Mouse (Mus musculus): ENCODE measurements around the gene Fv1.
"Not testable (repeated sequence)": the region's sequence is repeated elsewhere in the genome, so short reads cannot be mapped to it uniquely, and the experiment has no call there.

Fv1 gene

DNA sequence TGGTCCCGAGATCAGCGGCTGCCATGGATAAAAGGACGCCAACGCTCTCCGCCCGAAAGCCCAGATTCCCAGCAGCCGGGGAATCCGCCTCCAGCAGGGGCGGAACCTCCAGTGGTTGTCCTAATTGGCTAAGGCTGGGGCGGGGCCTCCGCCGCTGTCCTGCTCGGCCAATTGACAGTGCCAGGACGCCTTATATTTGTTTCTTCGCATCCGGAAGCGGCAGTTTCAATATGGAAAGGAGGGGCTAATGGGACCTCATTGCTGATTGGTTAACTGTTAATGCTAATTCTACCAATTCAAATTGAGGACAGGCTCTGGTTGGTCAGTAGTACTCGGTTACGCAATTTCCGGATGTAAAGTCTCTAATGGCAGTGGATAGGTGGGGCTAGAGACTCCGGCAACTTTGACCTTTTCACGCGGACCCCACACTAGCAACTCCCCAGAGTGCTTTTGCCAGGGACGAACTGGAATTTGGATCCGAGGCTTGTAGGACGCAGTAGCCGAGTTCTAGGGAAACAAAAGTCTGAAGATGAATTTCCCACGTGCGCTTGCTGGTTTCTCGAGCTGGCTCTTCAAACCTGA is at the start of gene Fv1, which contains the start of gene Miip:
TSS of gene Fv1 (plus strand) at position 530 of the 582 bp plus-strand sequence.
TSS of gene Miip (minus strand) at position 367 of the 582 bp plus-strand sequence.
- peak; percentile 97 for ATAC-seq (ENCODE audit: insufficient number of reproducible peaks, low FRiP score, low TSS enrichment)

DNA sequence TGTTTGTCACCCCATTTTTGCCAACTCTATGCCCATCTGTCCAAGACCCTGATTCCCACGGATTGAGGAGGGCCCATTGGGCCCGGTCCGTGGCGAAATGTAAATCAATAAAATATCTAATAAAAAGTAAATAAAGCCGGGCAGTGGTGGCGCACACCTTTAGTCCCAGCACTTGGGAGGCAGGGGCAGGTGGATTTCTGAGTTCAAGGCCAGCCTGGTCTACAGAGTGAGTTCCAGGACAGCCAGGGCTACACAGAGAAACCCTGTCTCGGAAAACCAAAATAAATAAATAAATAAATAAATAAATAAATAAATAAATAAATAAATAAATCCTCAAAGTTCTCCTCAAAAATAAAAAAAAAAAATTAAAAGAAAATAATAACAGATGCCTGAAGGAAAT is 49.1 kb upstream of the Fv1 start:
- not testable (repeated sequence) for ATAC-seq (ENCODE audit: insufficient number of reproducible peaks, low FRiP score, low TSS enrichment)

DNA sequence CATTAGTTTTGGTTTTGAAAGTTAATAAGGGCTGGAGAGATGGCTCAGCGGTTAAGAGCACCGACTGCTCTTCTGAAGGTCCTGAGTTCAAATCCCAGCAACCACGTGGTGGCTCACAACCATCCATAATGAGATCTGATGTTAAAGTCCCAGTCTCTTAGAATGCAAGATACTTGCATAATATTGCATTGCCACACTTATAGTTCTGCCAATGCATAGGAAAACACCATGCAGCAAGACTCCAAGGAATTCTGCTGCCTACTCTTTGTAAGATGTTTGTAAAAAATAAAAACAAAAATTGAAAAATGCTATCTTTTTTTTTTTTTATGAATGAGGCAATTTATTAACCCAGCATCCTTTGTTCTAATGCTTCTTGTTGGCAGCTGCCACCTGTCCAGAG is 47.4 kb upstream of the Fv1 start:
- not testable (repeated sequence) for ATAC-seq (ENCODE audit: insufficient number of reproducible peaks, low FRiP score, low TSS enrichment)

DNA sequence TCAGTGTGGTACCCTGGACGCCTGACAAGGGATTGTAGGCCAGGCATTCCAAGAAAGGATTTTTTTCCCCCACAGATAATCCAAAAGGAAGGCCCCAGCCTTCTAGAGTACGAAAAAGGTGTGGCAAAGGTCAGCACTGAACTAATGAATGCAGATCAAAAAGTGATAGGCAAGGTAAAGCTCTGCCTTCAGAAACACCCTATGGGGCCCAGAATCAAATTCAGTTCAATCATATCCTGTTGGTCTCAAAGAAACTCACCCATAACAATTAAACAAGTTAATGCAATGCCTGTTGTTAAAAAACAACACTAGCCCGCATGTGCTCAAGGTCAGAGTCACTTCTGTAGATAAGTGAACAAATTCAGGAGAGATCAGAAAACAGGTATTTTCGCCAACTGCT is 44.4 kb upstream of the Fv1 start:
- ATAC-seq (ENCODE audit: insufficient number of reproducible peaks, low FRiP score, low TSS enrichment), result no peak

DNA sequence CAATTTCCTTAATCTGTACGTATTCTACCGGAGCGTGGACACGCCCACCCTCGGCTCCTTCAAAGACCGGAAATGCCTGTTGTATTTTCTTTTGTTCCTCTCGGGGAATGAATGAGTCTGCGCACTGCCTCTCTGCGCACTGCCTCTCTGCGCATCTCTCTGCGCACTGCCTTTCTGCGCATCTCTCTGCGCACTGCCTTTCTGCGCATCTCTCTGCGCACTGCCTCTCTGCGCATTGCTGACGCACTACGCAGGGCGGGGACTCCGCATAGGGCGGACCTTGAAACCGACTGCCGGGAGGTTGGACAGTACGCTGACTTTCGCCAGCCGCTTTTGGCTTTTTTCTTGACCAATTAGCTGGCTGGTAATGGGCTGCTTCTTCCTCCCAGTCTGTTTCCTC is 29.5 kb upstream of the Fv1 start:
- ATAC-seq (ENCODE audit: insufficient number of reproducible peaks, low FRiP score, low TSS enrichment), result not testable (repeated sequence)

DNA sequence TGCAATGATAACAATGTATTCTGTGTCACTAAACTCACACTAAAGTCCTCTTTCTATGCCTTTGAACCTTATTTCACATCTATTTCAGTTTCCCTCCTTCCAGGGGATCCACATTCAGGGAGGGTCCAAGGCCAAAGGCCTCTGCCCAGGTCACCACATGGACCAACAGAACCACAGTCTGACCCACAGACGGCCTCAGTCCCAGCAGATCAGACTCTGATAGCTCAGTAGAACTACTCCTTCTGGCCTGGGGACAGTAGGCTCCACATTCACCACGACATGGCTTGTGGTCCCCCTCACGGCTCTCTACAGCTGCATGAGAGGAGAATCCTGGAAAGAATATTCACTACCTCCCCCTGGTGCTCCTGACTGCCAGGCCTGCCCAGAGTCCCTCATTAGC is 25.9 kb upstream of the Fv1 start:
- no peak for ATAC-seq (ENCODE audit: insufficient number of reproducible peaks, low FRiP score, low TSS enrichment)

DNA sequence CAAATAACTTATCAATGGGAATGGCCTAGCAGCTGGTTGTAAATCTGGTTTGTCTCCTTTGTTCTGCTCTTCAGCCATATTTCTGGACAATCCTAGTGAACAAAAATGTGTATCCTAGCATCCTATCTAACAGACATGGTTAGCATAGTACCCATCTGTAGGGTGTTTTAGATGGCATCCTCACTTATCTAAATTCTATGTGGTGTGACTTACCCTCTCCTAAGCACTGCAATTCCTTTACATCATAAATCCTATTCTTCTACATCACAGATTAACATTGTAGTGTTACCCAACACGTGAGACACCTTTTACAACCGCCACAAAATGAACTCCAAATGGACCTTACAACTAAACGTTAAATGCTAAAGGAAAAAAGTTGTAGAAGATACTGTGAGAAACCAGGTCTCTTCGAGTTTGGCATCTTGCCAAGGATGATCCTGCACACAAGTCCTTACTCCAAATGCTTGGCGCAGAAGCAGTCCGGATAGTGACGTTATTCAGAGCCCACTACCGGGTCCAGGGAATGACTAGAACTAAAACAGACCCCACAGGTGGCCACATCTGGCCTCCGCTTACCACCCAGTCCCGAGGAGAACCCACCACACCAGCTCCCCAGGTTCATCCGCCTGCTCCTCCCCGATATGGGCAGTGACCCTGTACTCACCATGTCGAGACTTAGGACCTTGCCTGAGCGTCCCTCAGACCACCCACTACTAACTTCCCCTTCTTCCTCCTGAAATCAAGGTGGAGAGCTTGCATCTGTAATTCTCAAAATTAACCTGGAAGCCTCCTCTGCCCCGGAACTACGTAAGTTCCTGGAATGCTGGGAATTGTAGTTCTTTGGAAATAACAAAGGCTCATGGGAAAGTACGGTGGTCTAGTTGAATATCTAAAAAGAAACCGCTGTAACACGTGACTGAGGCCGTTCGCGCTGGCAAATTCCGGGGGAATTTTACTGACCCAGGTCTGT is 20.9 kb upstream of the Fv1 start, which contains the start of gene Zfp933:
TSS of gene Zfp933 (minus strand) at position 753 of the 970 bp plus-strand sequence.
- peak; percentile 83 for ATAC-seq (ENCODE audit: insufficient number of reproducible peaks, low FRiP score, low TSS enrichment)

DNA sequence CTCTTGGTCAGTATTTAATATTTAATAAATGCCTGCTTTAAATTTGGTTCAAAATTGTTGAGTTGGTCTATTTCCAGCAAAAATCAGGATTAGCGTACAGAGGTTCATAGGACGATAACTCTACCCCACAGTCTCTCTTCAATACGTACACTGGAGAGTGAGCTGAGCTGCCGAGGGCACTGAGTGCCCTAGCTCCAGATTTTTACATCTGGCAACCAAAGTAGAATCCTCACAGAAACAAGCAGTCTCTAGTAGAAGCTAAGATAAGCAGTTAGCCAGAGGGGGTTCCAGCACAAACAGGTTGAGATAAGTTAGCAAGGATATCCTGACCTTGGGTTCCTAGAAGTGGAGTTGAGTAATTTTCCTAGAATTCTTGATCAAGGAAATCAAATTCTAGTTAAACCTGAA is 20.2 kb upstream of the Fv1 start:
- ATAC-seq (ENCODE audit: insufficient number of reproducible peaks, low FRiP score, low TSS enrichment), result no peak

DNA sequence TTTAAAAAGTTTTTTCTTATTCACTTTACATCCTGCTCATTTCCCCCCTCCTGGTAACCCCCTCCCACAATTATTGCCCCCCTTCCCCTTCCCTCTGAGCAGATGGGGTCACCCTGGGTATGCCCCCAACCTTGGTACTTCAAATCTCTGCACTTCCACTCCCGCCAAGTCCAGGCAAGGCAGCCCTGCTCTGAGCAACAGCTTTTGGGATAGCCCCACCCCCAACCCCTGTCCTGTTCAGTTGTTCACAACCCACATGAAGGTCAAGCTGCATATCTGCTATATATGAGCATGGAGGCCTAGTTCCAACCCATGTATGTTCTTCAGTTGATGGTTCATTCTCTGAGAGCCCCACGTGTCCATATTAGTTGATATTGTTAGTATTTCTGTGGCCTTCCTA is 18.0 kb upstream of the Fv1 start:
- no peak for ATAC-seq (ENCODE audit: insufficient number of reproducible peaks, low FRiP score, low TSS enrichment)

DNA sequence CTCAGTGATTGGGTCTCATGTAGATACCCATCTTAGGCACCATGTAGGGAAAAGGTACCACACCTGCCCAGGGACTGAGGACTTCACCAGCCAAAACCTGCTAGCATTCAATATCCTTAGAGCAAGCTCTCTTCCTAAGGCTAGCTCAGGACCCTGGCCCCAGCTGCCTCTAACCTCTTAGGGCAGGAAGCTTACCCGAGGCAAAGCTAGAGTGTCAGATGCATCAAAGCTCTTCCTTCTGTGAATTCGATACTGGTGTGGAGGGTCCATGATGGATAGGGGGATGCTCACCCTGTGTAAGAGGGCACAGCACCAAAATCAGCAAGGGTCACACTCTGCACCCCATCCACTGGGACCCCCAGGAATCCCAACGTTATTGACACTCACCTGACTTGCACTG is 6.7 kb upstream of the Fv1 start:
- no peak for ATAC-seq (ENCODE audit: insufficient number of reproducible peaks, low FRiP score, low TSS enrichment)

DNA sequence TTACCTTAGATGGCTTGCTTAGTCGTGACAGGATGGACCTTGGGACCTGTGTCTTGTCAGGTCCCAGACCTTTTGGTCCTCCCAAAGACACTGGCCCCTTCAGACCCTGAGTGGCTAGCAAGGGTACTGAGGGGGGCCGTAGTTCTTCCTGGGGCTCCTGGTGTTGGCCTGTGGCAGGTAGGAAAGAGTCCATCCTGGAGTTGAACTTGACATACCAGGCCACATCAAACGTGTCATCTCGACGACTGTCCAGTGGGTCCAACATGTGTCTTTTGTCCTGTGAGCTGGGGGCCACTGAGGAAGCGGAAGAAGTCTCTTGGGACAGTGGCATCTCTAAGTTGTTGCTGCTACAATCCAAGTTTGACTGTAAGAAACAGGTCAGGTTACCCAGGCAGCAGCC is 3.1 kb upstream of the Fv1 start:
- ATAC-seq (ENCODE audit: insufficient number of reproducible peaks, low FRiP score, low TSS enrichment), result no peak

DNA sequence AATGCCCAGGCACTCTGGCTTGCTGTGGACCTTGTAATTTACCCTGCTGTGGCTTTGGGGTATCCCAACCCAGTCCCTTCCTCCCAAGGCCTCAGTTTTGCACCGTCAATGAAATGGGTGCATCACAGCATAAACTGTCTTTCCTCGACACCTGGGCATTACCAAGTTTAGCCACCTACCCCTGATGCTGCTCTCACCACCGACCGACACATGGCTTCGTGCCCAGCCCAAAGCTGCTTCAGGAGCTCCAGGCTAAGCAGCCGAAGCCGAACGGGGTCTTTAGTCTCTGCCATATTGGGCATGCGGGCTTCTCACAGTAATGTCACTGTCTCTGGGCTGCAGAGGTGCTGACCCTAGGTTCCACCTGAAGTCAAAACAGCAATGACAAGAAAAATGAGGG is 2.7 kb upstream of the Fv1 start:
- no peak for ATAC-seq (ENCODE audit: insufficient number of reproducible peaks, low FRiP score, low TSS enrichment)

DNA sequence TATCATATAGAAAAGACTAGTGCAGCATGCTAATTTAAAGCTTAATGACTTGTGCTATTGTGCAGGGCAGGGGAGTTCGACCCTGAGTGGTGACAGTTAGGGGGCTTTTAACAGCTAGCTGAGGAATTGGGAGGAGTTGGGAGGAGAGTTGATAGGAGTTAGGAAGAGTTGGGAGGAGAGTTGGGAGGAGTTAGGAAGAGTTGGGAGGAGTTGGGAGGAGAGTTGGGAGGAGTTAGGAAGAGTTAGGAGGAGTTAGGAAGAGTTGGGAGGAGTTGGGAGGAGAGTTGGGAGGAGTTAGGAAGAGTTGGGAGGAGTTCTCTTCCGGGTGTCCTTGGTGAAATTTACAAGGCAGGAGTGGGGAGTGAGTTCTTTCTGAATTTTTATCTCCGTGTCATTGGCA is 2.0 kb upstream of the Fv1 start:
- ATAC-seq (ENCODE audit: insufficient number of reproducible peaks, low FRiP score, low TSS enrichment), result not testable (repeated sequence)

DNA sequence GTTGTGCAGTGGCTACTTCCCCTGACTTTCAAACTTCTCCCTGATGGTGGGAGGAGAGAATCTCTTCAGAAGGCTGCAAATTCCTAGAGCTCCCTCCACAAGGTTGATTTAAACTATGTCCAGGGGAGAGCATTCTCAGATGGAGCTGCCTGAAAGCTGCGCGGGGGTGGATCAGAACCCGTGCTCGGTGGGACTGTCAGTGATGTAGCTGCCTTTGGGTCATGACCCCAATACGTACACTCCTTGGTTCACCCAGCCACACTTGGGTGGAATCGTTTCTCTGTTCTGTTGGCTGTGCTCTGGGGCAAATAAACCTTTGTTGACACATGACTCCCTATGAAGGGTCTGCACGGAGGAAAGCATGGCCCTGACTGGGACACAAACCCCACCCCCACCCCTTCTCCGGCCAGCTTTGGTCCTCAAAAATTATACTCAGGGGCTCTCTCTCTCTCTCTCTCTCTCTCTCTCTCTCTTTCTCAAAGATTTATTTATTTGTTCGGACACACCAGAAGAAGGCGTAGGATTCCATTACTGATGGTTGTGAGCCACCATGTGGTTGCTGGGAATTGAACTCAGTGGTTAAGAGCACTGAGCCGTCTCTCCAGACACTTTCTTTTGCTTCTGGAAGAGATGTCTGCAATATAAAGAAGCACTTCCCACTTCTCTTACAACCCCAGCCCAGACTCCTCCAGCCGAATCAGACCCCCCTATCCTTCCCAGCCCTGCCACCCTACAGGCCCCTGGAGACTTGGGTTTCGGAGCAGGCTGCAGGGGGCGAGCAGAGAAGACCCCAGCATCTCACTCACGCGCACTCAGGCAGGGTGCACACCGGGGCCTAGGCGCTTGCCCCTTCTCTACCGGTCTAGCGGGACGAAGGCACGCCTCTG is 973 bp upstream of the Fv1 start:
- ATAC-seq (ENCODE audit: insufficient number of reproducible peaks, low FRiP score, low TSS enrichment), result no peak

DNA sequence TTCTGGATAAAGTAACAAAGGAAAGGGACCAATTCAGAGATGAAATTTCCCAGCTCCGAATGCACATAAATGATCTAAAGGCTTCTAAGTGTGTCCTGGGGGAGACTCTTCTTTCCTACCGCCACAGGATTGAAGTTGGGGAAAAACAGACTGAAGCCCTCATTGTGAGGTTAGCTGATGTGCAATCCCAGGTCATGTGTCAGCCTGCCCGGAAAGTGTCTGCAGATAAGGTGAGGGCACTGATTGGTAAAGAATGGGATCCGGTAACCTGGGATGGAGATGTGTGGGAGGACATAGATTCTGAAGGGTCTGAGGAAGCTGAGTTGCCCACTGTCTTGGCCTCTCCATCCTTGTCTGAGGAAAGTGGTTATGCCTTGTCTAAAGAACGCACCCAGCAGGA is 459 bp downstream of the Fv1 start:
- no peak for ATAC-seq (ENCODE audit: insufficient number of reproducible peaks, low FRiP score, low TSS enrichment)

DNA sequence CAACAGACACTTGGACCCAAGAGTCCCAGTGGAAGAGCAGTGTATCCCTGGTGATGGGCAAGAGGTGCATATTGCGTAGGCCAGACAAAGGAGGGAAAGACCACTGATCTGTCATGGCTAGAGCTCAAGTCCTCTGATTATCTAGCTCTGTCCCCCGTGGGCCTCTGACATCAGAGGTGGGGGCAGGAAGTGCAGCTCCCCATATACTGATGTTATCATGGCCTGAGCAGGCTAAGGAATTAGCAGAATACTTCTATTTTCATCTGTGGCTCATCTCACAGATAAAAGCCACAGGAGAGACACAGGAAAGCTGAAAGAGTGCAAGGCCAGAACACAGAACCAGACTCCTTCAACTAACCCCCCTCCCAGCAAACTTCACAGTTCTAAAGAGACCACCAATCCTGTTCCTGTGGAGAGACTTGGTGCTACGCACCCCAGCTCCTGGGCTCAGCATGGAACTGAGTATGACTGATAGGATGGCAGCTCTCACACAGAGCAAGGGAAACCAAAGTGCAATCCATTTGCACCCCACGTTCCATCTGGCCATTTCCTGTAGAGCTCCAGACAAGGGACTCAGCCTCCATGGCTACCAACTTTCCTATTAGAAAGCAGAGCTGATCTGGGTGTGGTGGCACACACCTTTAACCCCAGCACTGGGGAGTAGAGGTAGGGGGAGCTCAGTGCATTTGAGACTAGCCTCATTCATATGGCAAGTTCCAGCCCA is 7.2 kb downstream of the Fv1 start:
- no peak for ATAC-seq (ENCODE audit: insufficient number of reproducible peaks, low FRiP score, low TSS enrichment)

DNA sequence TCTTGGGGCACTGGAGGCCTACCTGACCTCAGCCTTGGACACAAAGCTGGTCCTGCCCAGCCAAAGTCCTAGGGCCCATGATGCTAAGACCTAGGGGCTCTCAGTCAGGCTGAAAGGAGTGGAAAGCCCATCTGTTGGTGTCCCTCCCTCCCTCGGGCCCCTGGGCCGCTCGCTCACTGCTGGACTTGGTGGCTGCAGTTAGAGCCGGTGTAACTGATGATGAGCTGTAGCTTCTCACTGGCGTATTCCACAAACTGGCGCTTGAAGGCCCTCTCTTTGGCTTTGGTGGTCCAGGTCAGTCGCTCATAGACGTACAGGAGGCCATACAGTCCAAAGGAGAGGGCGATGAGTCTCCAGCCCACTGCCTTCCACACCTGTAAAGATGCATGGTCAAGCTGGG is 9.8 kb downstream of the Fv1 start:
- no peak for ATAC-seq (ENCODE audit: insufficient number of reproducible peaks, low FRiP score, low TSS enrichment)

DNA sequence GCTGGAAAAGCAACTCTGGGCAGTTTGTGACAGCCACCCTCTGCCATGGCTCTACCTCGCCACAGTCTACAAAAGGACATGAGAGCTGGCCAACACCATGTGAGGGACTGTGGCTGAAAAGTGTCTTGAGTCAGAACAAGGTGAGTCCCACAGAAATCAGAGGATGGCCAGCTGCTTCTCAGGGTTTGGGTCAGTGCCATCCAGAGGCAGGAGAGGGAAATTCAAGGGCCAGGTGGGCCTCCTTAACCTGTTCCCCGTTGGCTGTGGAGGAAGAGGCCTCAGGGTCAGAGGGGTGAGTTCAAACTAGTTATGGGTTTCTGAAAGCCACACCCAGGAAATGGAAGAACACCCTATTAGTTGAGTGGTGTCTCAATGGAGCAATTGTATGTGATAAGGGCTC is 10.7 kb downstream of the Fv1 start:
- ATAC-seq (ENCODE audit: insufficient number of reproducible peaks, low FRiP score, low TSS enrichment), result no peak

DNA sequence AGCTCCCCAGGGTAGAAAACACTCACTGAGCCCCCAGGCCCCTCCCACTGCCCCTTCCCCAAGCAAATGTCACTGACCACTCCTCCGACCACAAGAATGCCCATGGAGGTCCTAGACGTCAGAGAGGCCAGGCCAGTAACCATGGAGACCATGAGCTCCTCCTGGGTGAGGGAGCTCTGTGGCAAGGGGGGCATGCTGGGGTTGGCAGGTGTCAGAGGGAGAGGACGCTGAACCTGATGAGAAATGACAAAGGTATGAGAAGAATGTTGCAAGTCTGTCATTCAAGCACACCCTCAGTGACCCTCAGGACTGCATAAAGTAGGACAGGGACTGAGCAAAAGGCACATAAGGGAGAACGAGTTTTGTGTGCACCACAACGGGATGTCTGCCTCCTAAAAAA is 11.1 kb downstream of the Fv1 start:
- ATAC-seq (ENCODE audit: insufficient number of reproducible peaks, low FRiP score, low TSS enrichment), result no peak

DNA sequence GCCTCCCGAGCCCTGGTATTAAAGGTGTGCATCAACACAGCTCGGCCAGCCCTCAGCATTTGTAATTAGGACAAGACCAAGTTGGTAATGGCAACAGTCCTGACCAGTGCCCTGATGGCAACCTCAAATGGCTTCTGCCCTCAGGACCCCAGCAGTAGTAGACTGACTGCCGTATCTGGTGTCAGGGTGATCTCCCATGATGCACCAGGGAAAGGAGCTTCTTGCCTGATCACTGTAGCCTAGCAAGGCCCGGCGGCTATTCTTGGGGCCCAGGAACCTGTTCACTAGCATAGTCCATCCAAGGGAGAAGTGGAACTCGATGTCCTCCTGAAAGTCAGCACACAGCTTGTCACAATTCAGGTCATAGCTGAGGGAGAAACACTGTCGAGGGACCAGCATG is 13.0 kb downstream of the Fv1 start:
- ATAC-seq (ENCODE audit: insufficient number of reproducible peaks, low FRiP score, low TSS enrichment), result no peak
